Mouse (Mus musculus) megakaryocyte-erythroid progenitor cell, adult 5-6 weeks (primary cell): Measurements from ENCODE around the gene Fchsd2. TPM values are rescaled to one million over a fixed set of nuclear protein-coding genes. Genes with fewer than 3 reads are reported as not detected.

Source experiments
- ATAC-seq: replicated peaks from 2 replicates; pipeline ENCODE4 v1.8.0; 2016; ENCODE audit warnings: mild to moderate bottlenecking, inconsistent platforms; ENCODE audit not compliant: severe bottlenecking, poor library complexity, low FRiP score, low TSS enrichment
- total RNA-seq, 2 experiments: library from RNA; stranded (forward) in 1 of 2; stranded (reverse) in 1 of 2; fragments of 200-1000, 215-1000 nt in 1 of 2; fragments of >200 nt in 1 of 2; fragmentation: Nextera tagmentation in 1 of 2; gene quantifications; 2 replicates each; pipeline ENCODE4 v1.2.3; 2014 to 2017

The Fchsd2 gene
- 16.2 and 19.1 TPM in 2 replicates for total RNA-seq (2014; fragmentation: Nextera tagmentation)
- total RNA-seq (2017), result 20.2 and 22.6 TPM in 2 replicates

DNA sequence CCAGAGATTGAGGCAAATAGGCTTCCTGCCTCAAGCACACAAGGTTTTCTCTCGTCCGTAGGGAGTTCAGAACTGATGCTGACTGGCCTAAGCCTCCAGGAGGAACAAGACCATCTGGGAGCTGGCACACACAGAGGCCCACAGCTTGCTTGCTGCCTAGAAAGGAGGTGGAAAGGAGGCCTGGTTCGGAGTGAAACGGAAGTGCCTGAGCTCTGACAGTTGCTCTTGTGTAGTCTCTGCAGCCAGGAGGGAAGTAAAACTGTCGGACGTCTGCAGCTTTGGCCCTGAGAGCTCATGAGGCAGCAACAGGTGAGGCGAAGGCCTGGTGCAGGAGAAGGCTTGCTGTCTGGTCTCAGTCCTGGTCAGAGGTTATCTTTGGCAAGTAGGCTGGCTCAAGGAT lies at the start of gene Fchsd2:
Gene Fchsd2 (plus strand): TSS at position 246 of the 400 bp plus-strand sequence.
- ATAC-seq, result no peak

DNA sequence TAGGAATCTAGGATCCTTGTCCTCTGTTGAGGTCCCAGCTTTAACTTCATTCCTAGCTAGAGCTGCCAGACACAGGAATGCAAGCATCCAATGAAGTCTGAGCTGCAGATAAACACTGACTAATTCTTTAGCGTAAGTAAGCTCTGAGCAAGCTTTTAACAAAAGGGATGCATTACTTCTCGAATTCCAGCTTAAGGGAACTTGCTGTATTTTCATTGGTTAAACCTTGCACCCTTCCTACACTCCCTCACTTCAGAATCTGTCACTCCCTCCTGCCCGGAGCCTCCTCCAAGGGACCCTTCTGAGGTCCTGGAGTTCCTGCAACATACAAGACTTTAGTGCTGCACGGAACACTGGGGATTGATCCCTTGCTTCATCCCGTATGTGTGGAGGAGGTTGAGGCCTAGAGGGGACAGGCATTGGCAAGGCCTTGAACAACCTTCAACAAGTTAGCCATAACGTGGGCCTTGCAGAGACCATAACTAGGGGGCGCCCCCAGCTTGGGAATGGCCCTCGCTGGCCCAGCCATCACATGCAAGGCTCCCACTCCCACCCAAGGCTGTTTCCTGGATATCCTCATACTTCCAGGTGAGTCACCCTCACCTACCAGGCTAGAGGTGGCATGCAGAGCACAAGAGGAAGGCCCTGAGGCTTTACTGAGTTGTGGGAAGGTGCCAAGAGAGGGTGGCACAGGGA lies 48.7 kb upstream of the Fchsd2 start:
- no peak for ATAC-seq

DNA sequence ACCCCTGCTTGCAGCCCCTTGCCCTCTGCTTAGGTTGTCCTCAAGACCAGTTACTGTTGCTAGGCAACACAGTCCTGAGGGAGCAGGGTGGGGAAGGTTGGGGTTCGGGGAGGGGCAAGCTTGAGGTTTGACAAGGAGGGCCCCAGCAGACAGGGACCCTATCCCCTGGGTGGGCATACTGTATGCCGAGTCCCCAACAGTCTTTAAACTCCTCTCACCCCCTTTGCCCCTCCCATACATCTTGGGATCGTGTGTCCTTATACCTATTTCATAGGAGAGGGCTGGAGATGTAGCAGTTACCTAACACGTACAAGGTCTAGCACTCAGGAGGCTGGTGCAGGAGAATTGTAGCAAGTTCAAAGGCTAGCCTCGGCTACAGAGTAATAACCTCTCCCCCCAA lies 44.4 kb upstream of the Fchsd2 start:
- ATAC-seq, result no peak

DNA sequence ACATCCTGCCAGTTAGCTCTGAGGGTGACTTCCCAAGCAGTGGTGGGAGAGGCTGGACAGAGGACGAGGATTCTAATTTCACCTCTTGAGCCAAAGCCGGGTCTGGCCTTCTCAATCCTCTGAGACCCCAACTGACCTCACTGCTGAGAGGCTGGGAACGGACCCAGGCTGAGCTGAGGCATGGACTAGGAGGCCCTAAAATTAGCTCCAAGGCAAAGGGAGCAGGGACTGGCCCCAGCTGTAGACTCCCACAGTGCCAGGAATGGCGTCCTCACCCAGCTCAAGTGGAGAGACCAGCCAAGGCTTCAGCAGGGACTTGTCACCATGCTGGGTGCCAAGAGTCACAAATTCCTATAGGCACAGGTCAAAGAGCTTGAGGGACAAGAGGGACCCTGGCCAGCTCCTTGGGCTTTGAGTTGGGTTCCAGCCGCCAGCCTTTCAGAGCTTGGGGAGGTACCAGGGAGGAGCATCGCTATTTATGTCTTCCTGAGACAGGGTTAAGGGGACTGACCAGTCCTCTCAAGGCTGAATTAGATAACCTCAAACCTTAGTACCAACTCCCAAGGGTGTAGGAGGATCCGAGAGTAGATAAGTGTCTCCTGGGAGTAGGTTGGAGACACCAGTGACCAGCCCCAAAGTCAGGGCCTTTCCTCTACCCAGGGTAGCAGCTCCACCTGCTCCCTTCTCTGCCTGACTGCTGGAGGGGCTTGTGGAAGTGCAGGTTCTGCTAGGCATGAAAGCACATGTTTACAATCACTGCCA lies 43.2 kb upstream of the Fchsd2 start:
- no peak for ATAC-seq

DNA sequence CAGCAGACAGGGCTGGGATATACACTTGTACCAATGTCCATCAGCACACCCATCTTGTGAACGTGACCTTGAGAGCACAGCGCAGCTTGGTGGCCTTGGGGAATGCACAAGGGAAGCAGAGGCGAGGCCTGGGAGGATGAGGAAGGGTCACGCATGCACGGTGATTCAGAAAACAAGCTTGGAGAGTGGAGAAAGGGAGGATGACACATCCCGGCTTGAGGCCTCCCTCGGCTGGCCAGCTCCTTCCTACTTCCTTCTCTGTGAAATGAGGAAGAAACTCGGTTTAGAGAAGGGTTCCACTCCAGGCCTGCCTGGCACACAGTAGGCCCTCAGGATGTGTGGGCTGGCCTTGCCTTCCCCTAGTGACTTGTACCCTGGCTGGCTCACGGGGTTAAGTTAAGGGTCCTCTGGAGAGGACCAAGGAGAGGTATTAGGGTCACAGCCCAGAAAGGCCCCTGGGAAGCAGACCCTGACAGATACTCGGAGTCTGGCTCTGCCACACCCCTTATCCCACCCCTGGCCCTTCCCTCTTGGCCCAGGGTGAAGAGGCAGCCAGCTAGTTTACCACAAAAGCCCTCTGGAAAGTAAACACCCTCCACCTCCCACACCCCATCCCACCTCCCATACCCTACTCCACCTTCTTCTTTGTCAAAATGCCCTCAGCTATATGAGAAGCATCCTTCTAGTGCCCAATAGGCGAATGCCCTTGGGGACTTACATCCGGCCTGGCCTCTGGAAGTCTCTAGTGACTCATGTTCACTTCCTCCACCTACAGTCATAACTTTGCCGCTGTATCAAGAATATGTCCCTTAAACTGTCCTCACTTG lies 41.7 kb upstream of the Fchsd2 start:
- no peak for ATAC-seq

DNA sequence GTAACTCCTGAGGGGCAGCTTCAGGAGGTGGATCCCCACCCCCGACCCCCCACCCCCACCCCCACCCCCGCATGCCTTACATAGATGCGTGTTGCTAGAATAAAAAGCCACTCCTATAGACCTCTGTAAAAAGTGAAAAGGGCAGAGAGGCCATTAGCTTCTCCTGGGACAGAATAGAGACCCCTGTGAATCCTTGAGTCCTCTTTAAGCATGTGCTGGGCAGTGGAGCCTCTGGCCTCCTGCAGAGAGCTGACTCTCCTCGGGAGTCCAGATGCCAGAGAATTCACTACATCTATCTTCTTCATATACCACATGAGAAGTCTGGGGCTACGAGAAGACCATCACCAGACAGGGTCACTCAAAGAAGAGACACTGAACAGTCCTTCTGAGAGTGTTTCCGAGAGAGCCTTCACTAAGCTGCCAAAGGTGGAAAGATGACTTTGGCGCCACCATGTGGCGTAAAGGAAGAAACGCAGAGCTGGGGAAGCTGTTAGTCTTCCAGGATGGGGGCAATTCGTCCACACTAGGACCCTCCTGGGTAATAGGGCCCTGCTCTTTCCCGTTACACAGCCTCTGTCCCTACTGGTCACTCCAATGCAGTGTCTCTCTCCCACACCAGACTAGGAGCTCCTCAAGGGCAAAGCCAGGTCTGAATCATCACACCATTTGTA lies 41.0 kb upstream of the Fchsd2 start:
- ATAC-seq, result peak; percentile 59

DNA sequence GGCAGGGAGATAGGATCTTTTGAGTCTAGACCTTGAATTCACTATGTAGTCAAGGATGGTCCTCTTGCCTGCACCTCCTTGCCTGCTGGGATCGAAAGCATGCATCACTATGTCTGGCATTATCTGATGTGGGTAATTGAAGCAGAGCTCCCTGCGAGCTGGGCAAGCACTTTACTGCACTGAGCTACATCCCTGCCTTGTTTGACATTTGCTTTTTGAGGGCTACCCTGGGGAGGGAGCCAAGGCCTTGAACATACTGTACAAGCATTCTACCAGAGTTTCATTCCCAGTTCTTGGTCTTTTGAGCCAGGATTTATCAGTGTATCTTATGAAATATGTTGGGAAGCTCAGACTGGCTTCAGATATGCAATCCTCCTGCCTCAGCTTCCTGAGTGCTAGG lies 39.5 kb upstream of the Fchsd2 start:
- no peak for ATAC-seq

DNA sequence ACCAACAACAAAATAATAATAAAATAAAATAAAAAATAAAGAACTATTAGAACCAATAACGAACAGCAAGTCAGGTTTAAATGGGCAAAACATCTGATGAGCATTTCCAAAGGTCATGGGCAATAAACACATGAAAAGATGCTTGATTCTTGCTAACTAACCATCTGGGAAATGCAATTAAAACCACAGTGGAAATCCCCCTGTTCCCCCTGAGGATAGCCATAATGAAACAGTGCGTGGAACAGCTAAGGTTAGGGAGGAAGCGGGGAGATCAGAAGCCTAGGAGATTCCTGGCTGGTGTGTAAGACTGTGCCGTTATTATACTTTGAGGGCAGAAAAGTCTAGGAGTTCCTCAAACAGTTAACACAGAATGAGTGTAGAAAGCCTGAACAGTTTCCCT lies 35.4 kb upstream of the Fchsd2 start:
- no peak for ATAC-seq

DNA sequence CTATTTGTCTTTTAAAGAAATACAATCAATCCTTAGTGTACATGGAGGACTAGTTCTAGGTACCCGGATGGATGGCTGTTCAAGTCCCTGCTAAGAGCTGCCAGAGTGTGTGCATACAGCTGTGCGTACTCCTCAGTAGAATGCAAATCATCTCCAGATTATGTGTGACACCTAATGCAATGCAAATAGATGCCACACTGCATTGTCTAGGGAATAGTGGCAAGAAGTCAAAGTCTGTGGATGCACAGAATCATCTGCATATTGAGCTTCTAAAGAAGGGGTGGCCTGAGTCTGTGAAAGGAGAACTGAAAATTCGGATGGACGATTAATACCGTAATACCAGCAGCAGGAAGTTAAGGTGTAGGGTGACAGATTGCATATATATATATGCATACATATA lies 33.5 kb upstream of the Fchsd2 start:
- no peak for ATAC-seq

DNA sequence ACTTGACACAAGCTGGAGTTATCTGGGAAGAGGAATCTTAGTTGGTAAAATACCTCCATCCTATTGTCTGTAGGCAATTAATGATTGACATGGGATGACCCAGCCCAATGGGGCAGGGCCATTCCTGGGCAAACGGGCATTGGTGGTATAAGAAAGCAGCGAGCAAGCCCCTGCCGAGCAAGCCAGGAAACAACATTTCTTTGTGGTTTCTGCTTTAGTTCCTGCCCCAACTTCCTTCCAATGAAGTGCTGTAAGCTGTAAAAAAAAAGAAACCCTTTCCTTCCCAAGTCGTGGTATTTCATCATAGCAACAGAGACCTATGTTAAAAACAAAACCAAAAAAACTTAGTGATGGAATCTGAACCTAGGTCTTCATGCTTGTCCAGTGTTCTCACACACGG lies 32.2 kb upstream of the Fchsd2 start:
- 0 out of 2 replicates have a peak, but pooled peaks have one; percentile 41 for ATAC-seq

DNA sequence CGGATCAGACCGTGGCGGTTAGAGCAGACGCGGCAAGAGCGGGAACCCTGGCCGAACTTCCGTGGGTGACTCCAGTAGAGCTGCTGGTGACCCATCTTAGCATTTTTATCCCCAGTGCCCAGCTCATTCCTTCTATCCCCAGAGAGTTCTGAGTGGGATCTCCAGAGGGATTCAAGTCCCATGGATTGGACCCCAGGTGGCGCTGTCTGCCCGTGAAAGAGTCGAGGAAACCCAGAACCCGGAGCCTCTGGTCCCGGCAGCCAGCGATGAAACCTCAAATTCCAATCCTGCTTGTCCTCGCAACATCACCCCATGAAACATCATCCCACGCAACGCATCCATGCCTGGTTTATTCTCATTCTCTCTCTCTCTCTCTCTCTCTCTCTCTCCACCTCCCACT lies 31.3 kb upstream of the Fchsd2 start:
- 0 out of 2 replicates have a peak, but pooled peaks have one; percentile 46 for ATAC-seq

DNA sequence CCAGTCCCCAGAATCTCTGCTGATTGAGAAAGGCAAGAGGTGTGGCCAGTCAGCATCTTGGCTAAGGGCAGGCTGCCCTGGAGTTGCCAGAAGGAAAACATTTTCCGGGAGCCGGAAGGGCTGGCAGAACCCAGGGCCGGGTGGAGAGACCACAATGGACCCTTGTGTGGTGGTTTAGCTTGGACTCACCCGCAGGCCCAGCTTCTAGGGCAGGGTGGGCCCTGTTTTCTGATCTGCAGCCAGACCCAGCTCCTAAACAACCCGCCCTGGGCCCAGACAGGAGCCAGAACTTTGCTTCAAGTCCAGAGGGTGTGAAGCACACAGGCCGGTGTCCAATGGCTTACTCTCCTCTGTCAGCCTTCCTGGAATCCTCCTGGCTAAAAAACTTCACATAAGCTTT lies 30.4 kb upstream of the Fchsd2 start:
- ATAC-seq, result no peak

DNA sequence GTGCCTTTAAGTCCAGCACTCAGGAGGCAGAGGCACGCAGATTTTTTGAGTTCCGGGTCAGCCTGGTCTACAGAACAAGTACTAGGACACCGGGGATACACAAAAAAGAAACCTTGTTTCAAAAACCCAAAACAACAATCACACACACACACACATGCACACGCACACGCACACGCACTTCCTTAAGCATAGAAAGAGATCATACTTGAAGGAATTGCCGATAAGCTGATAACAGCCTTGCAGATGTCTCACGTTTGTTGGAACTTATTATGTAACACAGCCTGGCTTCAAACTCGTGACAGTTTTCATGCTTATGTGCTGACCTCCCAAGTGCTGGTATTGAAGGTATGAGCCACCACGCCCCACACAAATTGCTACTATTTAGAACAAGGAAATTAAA lies 29.1 kb upstream of the Fchsd2 start:
- no peak for ATAC-seq

DNA sequence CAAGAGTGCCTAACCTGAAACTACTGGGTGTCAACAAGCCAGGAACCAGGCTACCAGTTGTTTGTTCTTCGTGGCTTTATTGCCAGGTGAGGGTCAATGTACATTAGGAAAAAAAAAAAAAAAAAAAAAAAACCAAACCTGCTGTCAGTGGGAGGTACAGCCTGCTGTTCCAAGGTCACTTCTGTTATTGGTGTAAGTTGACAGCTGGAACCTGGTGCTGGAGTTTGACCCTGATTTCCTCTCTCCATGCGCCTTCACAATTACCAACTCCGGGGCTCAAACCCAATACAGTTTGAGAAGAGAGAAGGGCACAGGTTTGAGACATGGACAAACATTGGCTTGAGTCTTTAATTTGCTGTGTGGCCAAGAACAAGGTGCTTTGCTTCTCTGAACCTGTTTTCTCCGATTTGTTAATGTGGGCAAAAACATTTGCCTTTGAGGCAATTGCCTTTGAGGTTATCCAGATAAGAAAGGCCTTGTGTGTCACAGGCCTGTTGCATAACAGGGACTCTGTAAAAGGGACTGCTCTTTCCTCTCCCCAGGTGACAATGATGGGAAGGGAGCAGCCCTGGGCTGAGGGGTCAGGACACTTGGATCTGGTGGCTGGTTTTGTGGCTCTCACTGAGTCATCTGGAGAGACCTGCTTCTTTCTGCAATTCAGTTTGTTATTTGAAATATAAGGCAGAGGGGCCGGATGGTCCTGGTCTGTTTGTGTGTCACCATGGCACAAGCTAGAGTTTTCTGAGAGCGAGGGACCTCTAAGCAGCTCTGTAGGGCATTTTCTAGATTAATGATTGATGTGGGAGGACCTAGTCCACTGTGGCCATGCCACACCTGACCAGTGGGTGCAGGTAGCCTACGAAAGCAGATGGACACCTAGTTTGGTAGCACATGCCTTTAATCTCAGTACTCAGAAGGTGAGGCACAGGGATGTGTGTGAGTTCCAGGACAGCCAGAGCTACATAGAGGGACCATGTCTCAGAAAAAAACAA lies 27.7 kb upstream of the Fchsd2 start:
- ATAC-seq, result no peak

DNA sequence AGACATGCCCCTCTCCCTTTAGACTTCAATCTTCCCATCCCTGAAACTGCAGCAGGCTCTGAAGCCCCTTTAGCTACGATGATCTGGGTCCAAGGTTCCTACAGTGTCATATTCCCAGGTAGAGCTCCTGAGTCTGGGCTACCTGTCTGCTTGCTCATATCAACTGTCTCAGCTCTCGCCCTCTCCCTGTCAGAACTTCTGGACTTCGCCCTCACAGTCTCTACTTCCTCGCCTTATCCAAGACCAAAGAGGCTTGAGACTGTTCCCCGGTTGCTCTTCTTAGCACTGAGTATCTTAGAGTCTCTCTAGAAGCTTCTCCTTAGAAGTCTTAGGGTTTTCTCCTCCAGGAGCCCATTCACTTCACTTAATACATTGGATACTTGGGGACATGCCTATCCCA lies 26.7 kb upstream of the Fchsd2 start:
- no peak for ATAC-seq

DNA sequence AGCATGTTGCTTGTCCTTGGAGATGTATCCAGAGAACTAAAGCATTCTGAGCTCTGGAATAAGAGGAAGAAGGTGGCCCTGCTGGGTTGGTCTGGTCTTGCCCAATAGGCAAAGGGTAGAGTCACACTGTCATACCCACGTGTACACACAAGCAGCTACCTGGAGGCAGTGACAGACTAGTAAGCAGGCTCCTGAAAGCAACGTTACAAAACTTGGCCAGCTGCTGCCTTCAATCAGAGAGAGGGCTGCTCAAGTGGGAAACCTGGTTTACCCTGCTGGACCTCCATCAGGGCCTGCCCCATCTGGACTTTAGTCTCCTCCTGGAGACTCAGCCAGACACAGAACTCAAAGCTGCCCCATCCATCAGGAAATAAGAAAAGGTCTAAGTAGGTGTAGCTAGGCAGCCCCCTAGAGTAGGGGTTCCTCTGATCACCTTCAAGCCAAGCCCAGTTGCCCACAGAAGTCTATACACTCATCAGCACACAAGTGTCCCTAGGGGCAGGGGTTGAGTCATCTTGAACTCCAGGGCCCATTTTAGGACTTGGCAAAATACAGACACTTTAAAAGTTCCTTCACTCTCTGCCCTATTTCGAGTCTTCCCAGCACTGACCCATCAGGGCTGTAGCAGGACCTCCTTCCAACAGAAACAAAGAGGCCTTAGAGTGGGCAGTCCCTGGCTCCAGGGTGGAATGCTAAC lies 25.9 kb upstream of the Fchsd2 start:
- ATAC-seq, result no peak

DNA sequence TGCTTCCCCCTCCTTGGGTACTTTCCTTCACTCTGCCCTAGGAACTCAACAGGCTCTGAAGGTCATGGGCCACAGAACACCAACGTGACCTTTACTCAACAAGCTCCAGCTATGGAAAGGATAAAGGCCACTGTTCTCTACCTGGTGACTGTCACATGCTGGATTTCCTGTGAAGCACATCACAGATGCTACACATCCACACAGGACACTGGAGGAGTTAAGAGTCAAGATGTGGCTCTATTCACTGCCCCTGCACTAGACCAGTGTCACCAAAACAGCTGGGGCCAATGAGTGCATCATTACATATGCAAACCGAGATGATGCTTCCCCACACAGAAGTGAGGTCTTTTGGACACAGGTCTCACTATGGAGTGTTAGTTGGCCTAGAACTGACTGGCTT lies 25.1 kb upstream of the Fchsd2 start:
- ATAC-seq, result no peak

DNA sequence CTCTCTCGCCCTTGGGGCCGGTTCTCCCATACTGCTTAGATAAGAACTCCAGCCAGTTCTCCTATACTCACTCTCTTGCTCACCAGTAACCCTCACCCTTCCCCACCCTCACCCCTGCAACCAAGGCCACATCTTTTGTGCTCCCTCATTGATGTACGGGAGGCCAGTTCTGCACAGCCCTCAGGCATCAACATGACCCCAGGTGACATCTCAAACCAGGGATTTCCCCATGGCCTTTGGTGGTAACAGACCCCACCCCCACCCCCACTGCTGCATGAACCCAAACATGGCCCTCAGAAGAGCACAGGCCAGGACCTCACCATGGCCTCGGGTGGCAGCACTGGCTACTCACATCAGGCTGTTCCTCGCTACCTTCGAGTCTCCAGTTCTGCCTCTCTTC lies 23.4 kb upstream of the Fchsd2 start:
- ATAC-seq, result no peak
